Mouse (Mus musculus) activated CD4-positive, CD25-positive, alpha-beta regulatory T cell (primary cell): ENCODE measurements around the gene Tefm. TPM values are rescaled to one million over a fixed set of nuclear protein-coding genes. Genes with fewer than 3 reads are reported as not detected.

Experiments used
- polyA plus RNA-seq, 2 experiments: library from polyadenylated mRNA; unstranded; fragments of 100-300 nt; shearing (Covaris generic); gene quantifications; one replicate each; pipeline ENCODE4 v1.2.1; 2017

Gene Tefm
- polyA plus RNA-seq, result 10 to 100 TPM; 15.4 to 23.8 TPM

GRCm38 (mm10) chr11:80141825-80142521 lies at the start of gene Tefm:
Gene Tefm, minus strand, starts transcription at chr11:80142175.

GRCm38 (mm10) chr11:80183705-80184255 lies 41.8 kb upstream of the Tefm start, which contains the start of gene Rnf135:
Gene Rnf135, plus strand, starts transcription at chr11:80183851.

GRCm38 (mm10) chr11:80153857-80154495 lies 12.0 kb upstream of the Tefm start, which contains the start of gene Adap2:
Gene Adap2, plus strand, starts transcription at chr11:80154105.

GRCm38 (mm10) chr11:80088917-80089816 lies 52.8 kb downstream of the Tefm start, which contains the start of gene Atad5:
Gene Atad5, plus strand, starts transcription at chr11:80089400.

Other genes starting within 250 kb of the Tefm start
- 10 to 100 TPM; 44.6 to 48.8 TPM for gene Utp6, start 179.8 kb downstream of the Tefm start, polyA plus RNA-seq
- gene Suz12, start 149.1 kb downstream of the Tefm start, polyA plus RNA-seq, result 10 to 100 TPM; 55.4 to 69.1 TPM
- gene Crlf3, start 61.2 kb downstream of the Tefm start, polyA plus RNA-seq, result 100 to 1,000 TPM; 319 to 360 TPM
- gene Atad5, start 52.8 kb downstream of the Tefm start, polyA plus RNA-seq, result 1 to 10 TPM; 7.4 to 7.5 TPM
- gene Adap2, start 11.9 kb upstream of the Tefm start, polyA plus RNA-seq, result 1 to 10 TPM in 1 of 2 experiments, under 1 TPM in 1; 0.97 to 1.8 TPM
- 10 to 100 TPM in 1 of 2 experiments, 1 to 10 TPM in 1; 8.6 to 11.3 TPM for gene Rnf135, start 41.7 kb upstream of the Tefm start, polyA plus RNA-seq
- 10 to 100 TPM; 42.1 to 43.6 TPM for gene Rhot1, start 66.8 kb upstream of the Tefm start, polyA plus RNA-seq
- gene Rhbdl3, start 158.7 kb upstream of the Tefm start, polyA plus RNA-seq, result 1 to 10 TPM in 1 of 2 experiments, under 1 TPM in 1; 0.87 to 1.7 TPM
- 10 to 100 TPM; 14.3 TPM for gene 5730455P16Rik, start 235.9 kb upstream of the Tefm start, polyA plus RNA-seq
- gene Zfp207, start 241.1 kb upstream of the Tefm start, polyA plus RNA-seq, result 100 to 1,000 TPM; 235 to 249 TPM